Mouse (Mus musculus) brain, embryonic 14.5 days (tissue): Measurements from ENCODE around the gene Myo19.

Source experiments
- CTCF ChIP-seq: fragments of 200-500 bp; IDR thresholded peaks from 2 replicates; pipeline ENCODE4 v1.5.1; 2012; ENCODE audit warnings: inconsistent platforms, mild to moderate bottlenecking, moderate library complexity, borderline replicate concordance; ENCODE audit not compliant: insufficient read depth, insufficient read length; ENCODE audit errors: extremely low read depth
- POLR2A ChIP-seq: fragments of 200-500 bp; IDR thresholded peaks from 2 replicates; pipeline ENCODE4 v1.6.1; 2012; ENCODE audit warnings: mild to moderate bottlenecking, inconsistent platforms, borderline replicate concordance; ENCODE audit not compliant: poor library complexity, insufficient read depth, insufficient read length, severe bottlenecking; ENCODE audit errors: extremely low read depth

GRCm38 (mm10) chr11:84855285-84855684 lies 24.7 kb upstream of the Myo19 start:
- TF ChIP-seq CTCF (no peak), POLR2A (no peak)
